Mouse (Mus musculus) erythroblast, embryonic 14.5 days (primary cell): ENCODE measurements around the gene Maats1.

Experiments used
- GATA1 ChIP-seq: IDR thresholded peaks from 2 replicates; pipeline ENCODE4 v1.6.1; 2012; ENCODE audit warnings: low read length, inconsistent platforms, mixed read lengths
- TAL1 ChIP-seq: IDR thresholded peaks from 3 replicates; pipeline ENCODE4 v1.6.1; 2012; ENCODE audit warnings: low read length, inconsistent platforms, mixed read lengths

DNA sequence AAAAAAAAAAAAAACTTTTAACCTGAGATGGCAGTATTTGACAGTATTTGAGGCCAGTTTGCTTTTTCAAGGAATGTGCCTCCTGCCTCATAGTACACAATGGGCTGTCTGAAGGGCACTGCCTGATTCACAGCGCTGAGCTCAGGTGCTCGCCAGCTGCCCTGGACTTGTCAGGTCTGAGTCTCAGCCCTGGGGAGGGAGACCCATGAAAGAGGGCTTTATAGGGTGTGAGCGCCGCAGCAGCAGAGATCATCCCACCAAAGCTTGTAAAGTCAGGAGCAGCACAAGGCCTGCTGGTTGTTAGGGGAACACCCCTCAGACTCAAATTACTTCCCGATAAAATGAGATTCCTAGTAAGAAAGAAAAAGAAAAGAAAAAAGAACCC is 34.7 kb downstream of the Maats1 start:
- TF ChIP-seq GATA1: no peak
- no peak for TF ChIP-seq TAL1
